Mouse (Mus musculus): ENCODE results near the gene Lgsn.

DNA sequence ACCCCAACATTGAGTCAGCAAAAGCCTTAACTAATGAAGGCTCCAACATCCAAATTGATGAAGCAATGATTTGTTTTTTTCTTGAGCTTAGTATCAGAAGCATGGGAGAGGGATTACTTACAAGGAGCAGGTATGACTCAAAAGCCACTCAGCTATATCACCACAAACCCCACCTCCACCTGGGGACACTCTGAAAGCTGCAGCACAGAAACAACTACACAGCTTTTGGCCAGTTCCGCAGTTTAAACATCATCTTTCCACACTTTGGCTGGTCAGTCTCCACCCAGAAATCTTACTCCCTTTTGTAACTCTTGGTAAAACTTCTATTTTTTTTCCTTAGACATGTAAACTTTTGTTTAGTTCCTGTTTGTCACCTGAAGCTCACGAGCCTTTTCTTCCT lies 32.6 kb upstream of the Lgsn start:
- no peak for TF ChIP-seq MAX (IDR thresholded peaks at IDR 0.05)
- no peak for TF ChIP-seq MYOD1 (IDR thresholded peaks at IDR 0.05; ENCODE audit: control insufficient read depth, insufficient read length, low read depth)
- no peak for TF ChIP-seq CTCF (IDR thresholded peaks at IDR 0.05; ENCODE audit: control insufficient read depth, insufficient read depth, insufficient read length)

Data from C2C12 (cell line).